Mouse (Mus musculus) layer of hippocampus, postnatal 14 days (tissue): ENCODE measurements at regions not wholly inside any gene's neighbourhood (a gene's known extent, or its start where the extent isn't known, plus 50 kb on each side); places are given as distances from the start of the nearest gene placed in this dataset.

ENCODE experiments used
- DNase-seq, 2 experiments: peaks; one replicate each; pipeline ENCODE4 v3.0.0; 2021 to 2022; ENCODE audit warnings: low spot score in 2 of 2, mixed read lengths in 1 of 2

- peak; percentile 86 to 91 for DNase-seq
Measured at GRCm38 (mm10) chr14:72371702-72372277, 119.8 kb downstream of the Gm9195 start.

GRCm38 (mm10) chr14:72360829-72361520 lies 130.7 kb downstream of the Gm9195 start:
- DNase-seq: peak in 1 of 2 experiments; percentile 60

- DNase-seq: no peak
Measured at GRCm38 (mm10) chr14:72360181-72360580, 131.5 kb downstream of the Gm9195 start.

- DNase-seq: peak in 1 of 2 experiments; percentile 28
Measured at GRCm38 (mm10) chr14:72357915-72358314, 133.7 kb downstream of the Gm9195 start.

GRCm38 (mm10) chr14:72342181-72342580 lies 149.5 kb downstream of the Gm9195 start:
- peak in 1 of 2 experiments; percentile 20 for DNase-seq

DNA sequence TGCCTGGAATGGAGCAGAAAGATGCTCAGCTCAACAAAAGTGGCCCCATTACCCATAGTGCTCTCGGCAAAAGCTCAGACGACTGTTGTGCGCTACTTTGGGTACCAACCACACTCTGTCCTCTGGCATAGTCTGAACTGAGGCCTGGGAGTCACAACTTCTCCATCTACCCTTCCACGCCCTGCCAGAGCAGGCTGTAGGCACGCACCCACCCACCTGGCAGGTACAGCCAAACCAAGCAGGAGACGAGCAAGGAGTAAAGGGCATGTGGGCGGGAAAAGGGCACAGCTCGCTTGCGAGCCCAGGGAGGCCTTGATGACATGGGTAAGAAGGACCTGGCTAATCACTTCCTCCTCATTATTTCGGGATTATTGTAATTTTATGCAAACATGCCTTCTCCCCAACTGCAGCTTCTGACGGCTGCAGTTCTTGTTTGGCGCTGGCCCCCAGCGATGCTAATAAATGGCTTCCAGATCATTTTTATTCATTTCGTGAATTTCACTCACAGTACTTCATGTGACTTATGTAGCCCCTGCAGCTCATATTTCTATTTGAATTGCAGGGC lies 150.0 kb downstream of the Gm9195 start:
- DNase-seq: no peak

DNA sequence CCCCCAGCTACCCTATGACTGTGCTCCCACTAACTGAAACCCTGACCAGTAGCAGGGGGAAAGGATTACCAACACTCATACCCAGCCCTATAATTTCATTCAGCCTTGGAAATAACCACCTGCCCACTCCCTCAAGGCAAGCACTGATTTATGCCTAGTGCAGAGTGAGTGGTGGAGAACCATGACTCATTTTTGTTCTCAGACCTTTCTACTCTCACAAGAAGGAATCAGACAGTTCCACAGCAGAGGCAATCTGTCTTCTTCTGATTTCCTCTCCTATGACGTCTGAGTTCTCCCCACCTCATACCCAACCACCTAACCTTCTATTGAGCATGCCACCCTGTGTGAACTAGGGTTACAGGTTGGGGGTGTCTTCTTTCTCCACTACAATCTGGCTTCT lies 153.6 kb downstream of the Gm9195 start:
- no peak for DNase-seq

DNA sequence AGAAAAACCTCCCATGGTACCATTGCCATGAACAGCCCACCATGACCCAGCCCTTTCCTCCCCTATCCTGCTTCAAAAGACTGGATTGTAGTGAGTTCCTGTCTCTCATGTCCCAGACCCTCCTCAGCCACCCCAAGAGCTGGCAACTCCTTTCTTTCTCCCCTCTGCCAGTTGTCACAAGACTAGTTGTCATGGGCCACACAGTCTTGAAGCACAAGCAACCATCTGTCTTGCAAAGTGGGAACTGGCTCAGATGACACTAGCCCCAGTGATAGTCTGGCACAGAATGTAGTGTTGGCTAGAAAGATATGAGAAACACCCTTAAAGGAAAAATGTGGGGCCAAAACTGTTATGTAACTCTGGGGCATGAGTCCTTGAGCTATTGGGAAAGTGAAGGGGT lies 187.8 kb downstream of the Gm9195 start:
- peak in 1 of 2 experiments; percentile 42 for DNase-seq

DNA sequence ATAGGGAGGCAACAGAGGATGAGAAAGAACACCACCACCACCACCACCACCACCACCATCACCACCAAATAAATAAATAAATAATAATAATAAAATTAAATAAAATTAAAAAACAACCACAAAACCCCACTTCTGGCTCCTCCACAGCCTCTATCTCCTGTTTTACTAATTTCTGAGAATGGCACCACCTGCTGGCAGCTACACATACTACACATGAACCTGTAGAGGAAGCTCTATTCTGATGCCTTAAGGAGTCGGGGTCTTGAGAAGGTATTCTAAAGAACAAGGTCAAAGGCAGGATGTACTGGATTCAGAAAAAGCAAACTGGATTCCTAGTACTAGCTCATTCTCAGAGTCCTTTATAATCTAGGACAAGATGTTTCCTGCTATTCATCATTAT lies 191.6 kb downstream of the Gm9195 start:
- DNase-seq: peak; percentile 10 to 53

- no peak for DNase-seq
Measured at GRCm38 (mm10) chr14:72294631-72295030, 197.0 kb downstream of the Gm9195 start.

DNA sequence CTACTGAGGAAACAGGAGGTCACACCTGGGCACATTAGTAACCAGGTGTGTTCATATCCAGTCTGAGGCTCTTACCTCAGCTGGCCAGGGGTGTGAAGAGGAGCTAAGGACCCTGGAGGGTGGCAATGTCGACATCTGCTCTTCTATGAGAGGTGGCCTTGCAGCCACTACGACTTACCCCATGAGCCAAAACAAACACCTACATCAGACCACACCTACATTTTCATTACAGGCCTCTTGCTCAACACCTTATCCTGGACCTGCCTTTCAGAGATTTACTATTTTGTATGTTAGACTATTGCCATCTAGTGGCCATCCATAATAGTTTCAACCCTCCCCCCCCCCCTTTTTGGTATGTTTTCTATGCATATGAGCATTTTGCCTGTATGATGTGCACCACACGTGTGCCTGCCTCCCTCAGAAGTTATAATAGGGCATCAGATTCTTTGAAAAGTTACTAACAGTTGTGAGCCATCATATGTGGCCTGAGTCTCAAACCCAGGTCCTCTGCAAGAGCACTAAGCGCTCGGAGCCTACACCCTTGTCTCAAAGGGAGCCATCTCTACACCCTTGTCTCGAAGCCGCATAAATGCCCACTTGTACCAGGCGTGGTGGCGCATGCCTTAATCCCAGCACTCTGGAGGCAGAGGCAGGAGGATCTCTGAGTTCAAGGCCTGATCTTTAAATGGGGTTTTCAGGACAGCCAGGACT lies 197.8 kb downstream of the Gm9195 start:
- DNase-seq: peak; percentile 14 to 19

GRCm38 (mm10) chr14:72292656-72293299 lies 198.9 kb downstream of the Gm9195 start:
- DNase-seq: peak in 1 of 2 experiments; percentile 4

- no peak for DNase-seq
Measured at GRCm38 (mm10) chr14:72277309-72277708, 214.3 kb downstream of the Gm9195 start.

DNA sequence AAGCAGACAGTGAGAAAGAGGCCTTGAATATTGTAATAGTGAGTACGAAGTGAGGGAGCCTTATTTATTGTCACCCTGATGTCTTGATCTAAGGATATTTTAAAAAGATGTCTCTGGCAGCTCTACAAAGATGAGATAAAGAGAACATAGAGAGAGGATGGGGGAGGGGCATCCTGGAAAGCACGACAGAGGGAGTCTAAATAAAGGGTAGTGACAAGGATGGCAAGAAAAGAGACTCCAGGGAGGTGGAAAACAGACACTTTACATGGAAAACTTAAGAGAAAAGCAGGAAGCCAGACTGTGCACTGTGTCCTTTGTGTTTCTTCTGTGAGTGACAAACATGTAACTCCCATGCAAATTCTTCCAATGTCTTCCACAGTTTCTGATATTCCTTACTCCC lies 232.4 kb downstream of the Gm9195 start:
- DNase-seq: no peak

DNA sequence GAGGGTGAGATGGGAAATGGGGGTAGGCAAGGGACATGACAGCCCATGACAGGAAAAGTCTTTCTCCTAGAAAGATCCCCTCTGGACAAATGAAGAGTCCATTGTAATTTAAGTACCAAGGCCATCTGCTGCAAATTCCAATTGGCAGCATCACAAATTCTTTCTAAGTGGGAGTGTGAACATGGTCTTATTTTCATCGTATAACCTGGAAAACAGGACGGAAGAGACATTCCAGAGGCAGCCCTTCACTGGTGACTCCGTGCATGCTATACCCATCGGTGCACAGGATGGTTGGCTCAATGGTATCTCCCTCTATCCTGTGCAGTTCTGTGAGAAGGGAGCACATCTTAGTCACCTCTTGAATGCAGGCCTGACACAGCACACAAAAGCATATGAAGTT lies 249.8 kb downstream of the Gm9195 start:
- DNase-seq: no peak

- no peak for DNase-seq
Measured at GRCm38 (mm10) chr14:72240272-72240671, 251.4 kb downstream of the Gm9195 start.

- DNase-seq: no peak
Measured at GRCm38 (mm10) chr14:72238344-72238743, 253.3 kb downstream of the Gm9195 start.

DNA sequence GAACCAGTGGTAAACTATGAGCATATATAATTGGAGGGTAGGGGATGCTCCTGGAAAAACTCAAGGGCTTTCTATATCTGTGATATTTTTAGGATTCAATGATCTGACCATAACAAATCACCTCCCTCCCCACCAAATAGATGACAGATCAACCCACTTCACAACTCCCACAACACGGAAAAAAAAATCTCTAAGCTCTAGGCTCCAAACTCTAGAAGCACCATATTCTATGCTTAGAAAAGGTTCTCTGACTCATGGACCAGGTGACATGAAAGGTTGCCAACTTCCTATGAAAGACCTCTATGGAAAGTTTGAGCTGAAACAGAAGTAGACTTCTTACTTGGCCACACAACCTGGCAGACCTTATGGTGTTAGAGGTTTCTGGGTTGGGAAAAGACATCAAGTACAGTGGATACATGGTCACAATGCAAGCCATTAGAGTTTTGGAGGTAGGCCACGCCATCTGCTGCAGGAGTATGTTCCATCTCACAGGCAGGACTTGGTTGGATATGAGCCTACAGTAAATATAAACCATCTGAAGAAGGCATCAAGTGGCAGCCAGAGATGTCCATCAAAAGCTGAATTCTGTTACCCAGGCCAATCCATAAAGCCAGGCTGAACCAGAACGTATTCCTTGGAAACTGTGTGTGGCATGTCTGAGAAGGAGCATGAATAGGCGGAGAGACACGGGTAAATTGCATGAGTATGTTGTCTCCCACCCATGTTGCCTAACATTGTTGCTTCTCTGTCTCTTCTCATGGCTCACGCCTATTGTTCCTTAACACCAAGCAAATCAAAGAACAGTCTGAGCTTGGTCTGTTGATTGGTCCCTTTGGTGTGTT lies 257.2 kb downstream of the Gm9195 start:
- DNase-seq: peak; percentile 35 to 55

DNA sequence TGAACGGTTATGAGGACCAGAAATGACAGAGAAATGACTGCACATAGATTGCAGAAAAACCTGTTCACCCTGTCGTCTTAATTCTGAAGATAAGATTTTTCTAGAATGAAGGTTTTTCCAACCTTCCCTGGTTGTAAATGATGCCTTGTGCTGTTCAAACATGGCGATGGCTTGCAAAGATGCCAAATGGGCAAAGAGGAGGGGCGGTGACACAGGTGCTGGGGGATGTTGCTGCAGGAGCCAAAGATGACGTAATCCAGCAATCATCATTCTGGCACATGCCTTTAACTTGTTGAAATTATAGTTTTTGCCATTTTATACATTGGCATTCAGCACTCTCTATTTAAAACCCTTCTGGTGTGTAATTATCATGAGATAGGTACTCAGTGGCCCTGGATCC lies 263.8 kb downstream of the Gm9195 start:
- no peak for DNase-seq

DNA sequence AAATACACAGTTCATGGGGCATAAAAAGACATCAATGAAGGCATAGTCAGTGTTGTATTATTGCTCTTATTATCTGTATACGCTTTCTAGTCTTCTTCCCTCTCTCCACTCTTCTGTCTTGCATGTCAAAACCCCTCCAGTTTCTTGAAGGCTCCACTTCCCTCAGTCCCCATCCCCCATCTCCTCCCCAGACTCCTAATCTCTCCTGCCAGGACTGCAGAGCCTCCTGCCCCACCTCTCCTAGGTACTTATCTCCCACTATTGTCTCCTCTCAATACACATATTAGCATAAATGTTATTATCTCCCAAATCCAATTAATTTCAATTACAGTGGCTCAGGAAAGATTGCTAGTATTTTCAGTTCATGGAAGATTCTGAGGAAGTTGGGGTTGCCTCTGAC lies 264.2 kb downstream of the Gm9195 start:
- DNase-seq: no peak

DNA sequence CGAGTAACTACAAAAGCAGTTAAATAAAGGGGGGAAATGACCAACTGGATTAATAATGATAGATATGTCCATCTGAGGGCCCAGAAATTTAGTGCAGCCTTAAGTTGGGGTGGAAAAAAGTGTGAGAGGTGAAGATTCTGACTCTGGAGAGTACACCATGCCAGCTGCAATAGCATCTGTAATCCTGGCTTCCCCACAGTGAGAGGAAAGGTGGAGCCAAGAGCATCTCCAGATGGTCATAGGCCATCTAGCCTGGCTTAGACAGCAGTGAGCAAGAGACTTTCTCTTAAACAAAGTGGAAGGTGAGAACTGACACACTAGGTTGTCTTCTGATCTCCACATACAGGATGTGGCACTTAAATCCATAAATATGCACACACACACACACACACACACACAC lies 264.7 kb downstream of the Gm9195 start:
- DNase-seq: no peak
